Mouse (Mus musculus) embryonic fibroblast, embryonic 13.5 days (primary cell): ENCODE results near the gene Ppard.

Source experiments
- CTCF ChIP-seq: IDR thresholded peaks from 2 replicates; pipeline ENCODE4 v1.5.1; 2011; ENCODE audit warnings: mild to moderate bottlenecking, control low read depth, low read length, moderate library complexity, borderline replicate concordance; ENCODE audit not compliant: insufficient read depth
- POLR2A ChIP-seq: IDR thresholded peaks from 2 replicates; pipeline ENCODE4 v1.6.1; 2011; ENCODE audit warnings: low read depth, mild to moderate bottlenecking, control low read depth, low read length, moderate library complexity

- no peak for TF ChIP-seq CTCF
- no peak for TF ChIP-seq POLR2A
Measured at GRCm38 (mm10) chr17:28244214-28244613, 11.7 kb downstream of the Ppard start.
